Mouse (Mus musculus): Measurements from ENCODE around the gene Nefh. TPM values are rescaled to one million over a fixed set of nuclear protein-coding genes. Genes with fewer than 3 reads are reported as not detected.

Nefh gene
- total RNA-seq, 2 experiments from 2014 or later = 2.1 to 2.7 TPM

DNA sequence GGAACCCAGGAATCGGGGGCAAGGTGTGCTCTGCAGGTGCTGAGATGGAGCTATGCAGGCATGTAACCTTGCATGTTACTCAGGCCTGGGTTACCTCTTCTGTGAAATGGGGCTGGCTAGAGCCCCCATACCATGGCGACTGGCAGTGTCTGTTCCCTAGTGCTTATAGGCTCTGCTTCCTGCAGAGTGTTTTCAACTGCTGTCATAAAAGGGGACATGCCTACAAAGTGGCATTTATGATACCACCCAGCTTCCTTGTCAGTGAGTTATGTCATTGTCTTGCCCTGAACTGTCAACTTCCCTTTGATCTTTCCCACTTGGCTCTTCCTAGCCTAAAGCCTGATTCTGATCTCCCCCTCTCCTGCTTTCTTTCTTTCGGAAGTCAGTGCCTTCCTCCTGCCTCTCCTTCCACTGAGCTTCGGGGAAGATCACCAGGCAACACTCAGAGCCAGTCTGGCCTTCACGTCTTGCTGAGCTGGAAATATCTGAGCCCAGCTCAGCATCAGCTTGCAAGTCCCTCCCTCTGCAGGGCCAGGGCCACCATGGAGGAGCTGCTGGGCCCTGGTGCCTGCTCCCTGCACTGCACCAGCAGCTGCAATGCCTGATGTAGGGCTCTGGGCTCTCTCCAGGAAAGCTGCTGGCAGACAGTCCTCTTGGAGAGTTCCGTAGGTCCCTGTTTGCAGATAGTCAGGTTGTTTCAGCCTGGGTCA is 15.4 kb upstream of the Nefh start:
- ATAC-seq (replicated peaks; ENCODE audit: poor library complexity, severe bottlenecking) = no peak

DNA sequence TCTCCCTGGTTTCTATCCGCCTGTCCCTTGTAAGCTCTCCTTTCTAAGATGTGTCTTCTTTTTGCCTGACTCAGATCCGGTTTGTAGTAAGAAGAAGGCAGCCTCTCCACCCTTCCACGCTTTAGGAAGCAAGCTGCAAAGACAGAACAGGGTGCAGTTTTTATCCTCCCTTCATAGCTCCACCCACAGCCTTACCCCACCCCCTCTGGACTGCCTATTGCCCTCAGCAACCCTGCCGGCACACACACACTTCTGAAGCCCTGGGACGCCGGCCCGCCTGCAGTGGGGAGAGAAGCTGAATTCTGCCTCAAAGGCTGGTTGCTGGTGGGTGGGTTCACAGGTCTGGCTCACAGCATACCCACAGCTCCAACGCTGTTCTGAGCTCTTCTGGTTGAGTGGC is 6.1 kb upstream of the Nefh start:
- no peak for ATAC-seq (replicated peaks; ENCODE audit: poor library complexity, severe bottlenecking)

DNA sequence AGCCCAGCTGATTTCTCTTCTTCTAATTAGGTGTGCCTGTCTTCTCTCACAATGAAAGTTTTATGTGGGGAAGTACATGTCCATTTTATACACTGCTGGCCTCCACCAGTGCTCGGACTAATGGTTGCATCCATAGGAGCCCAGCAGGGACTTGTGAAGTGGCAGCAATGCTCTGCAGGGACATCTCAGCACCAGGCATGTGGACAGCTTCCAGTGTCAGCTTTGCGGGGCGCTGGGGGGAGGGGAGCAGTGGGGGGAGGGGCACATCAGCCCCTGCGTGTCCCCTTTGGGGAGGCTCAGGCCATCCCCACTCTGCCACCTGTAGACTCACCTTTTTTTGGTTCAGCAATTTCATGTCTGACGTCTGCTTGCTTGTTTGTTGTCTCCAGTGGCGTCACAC is 5.5 kb upstream of the Nefh start:
- ATAC-seq (replicated peaks; ENCODE audit: poor library complexity, severe bottlenecking) = no peak

GRCm38 (mm10) chr11:4949256-4950044 is 1.6 kb upstream of the Nefh start:
- ATAC-seq (replicated peaks; ENCODE audit: poor library complexity, severe bottlenecking) = 0 out of 2 replicates have a peak, but pooled peaks have one; percentile 30

DNA sequence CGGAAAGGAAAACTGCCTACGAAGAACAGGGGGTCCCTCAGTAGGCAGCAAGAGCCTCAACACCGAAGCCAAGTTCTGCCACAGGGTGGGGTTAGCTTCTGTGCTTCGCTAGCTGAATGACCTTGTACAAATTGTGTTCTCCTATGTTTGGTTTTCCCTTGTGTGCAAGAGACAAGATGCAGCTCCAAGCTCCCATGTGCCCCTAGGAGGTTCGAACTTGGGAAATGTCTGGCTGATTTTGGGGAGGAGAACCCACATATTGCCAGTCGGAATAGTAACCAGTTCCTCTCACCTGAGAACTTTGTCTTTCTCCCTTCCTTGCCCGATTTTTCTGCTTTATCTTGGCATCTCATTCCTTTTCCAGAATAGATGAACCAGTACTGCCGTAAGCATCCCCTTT is 928 bp upstream of the Nefh start:
- ATAC-seq (replicated peaks; ENCODE audit: poor library complexity, severe bottlenecking) = no peak

DNA sequence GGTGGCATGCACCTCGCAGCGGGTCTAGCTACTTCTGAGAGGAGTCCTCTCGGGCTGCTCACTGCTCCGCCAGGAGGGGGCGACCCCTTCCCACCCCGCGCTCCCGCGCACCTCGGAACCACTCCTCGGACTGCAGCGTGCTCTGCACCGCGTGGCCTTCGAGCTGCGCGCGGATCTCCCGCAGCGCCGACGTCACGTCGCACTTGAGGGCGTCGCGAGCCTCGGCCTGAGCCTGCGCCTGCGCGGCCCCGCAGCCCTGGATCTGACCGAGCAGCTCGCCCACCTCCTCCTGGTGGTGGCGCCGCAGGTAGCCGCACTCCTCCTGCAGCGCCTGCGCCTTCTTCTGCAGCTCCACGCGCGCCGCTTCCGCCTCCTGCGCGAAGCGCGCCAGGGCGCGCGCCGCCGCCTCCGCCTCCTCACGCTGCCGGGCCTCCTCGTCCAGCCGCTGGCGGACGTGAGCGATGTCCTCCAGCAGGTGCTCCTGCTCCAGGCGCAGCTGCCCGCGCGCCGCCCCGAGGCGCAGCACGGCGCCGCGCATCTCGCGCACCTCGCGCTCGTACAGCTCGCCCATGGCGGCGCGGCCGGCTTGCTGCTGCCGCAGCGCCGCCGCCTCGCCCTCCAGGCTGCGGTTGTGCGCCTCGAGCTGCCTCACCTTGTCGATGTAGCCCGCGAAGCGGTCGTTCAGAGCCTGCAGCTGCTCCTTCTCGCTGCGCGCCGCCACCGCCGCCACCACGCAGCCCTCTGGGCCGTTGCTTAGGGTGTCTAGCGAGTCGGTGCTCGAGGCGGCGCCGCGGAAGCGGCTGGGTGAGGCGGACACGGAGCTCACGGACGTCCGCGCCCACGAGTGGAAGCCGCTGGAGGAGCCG is 684 bp downstream of the Nefh start:
- peak; percentile 68 for ATAC-seq (replicated peaks; ENCODE audit: poor library complexity, severe bottlenecking)

DNA sequence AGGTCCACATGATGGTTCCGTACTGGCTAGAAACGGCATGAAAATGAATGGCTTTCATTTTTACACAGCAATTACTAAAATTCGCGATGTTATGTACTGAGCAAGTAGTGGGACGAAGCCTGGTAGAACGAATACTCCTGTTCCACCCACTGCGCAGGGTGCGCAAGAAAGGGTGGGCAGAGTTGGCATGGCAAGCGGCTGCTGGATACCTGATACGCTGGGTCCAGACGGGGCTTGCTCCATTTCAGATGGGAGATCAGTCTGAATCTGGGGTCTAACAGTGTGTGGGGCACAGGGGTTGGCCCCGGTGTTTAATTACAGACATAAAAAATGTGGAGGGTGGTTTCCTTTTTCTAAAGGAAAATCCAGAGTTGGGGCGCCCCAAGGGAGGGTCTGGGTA is 1.3 kb downstream of the Nefh start:
- no peak; the same call in 1 of the 2 replicates for ATAC-seq (replicated peaks; ENCODE audit: poor library complexity, severe bottlenecking)

- ATAC-seq (replicated peaks; ENCODE audit: poor library complexity, severe bottlenecking) = no peak
Measured at GRCm38 (mm10) chr11:4936243-4936642, 11.6 kb downstream of the Nefh start.

GRCm38 (mm10) chr11:4931009-4931601 is 16.8 kb downstream of the Nefh start:
- no peak for ATAC-seq (replicated peaks; ENCODE audit: poor library complexity, severe bottlenecking)

- no peak for ATAC-seq (replicated peaks; ENCODE audit: poor library complexity, severe bottlenecking)
Measured at GRCm38 (mm10) chr11:4927224-4927623, 20.6 kb downstream of the Nefh start.

DNA sequence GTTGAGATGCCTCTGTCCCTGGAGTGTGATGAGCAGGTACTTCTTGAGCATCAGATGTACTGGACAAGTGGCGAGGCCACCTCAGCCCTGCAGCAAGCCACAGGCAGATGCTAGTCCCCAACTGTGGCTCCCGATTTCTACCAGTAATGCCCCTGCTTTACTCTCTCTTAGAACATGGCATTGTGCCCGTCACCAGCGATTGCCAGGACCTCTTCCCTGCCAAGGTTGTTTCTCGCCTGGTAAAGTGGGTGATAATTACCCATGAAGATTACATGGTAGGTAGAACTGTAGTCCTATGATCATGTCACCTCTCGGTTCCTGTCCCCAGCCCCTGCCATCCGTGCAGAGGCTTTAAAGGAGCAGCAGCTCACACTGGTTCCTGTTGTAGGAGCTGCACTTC is 26.1 kb downstream of the Nefh start:
- no peak for ATAC-seq (replicated peaks; ENCODE audit: poor library complexity, severe bottlenecking)

DNA sequence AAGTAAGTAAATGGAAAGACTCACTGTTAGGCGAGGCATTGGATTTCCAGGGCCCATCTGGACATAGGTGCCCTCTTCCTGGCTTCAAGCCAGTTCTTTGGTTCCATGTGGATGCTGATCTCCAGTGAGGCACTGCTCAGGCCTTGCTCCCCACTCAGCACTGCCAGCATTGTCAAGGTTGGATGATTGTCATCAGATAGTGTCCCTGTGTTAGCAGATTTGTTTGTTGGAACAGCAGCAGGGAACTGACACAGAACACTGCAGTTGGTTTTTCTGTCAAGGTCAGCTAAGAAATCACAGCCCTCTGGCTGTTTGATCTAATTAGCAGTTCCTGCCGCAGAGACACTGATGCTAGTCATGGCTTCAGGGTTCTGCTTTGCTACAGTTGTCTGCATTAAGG is 26.6 kb downstream of the Nefh start:
- ATAC-seq (replicated peaks; ENCODE audit: poor library complexity, severe bottlenecking) = no peak

DNA sequence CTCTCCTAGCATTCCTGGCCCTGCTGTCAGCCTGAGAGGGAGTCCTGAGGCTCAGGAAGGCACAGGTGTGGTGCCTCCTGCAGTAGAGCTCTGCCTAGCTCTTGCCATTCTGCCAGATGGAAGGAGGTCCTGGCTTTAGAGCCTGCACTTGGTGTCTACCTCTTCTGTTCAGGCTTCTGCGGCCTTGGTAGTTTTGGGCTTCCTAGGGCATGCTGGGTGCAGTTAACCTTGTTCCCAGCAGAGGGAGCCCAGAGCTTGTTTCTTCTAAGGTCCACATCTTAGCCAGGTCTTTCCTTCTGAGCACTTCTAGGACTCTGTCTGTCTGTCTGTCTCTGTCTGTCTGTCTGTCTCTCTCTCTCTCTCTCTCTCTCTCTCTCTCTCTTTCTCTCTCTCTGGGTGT is 31.8 kb downstream of the Nefh start:
- ATAC-seq (replicated peaks; ENCODE audit: poor library complexity, severe bottlenecking) = peak; percentile 63; the same call in 1 of the 2 replicates

DNA sequence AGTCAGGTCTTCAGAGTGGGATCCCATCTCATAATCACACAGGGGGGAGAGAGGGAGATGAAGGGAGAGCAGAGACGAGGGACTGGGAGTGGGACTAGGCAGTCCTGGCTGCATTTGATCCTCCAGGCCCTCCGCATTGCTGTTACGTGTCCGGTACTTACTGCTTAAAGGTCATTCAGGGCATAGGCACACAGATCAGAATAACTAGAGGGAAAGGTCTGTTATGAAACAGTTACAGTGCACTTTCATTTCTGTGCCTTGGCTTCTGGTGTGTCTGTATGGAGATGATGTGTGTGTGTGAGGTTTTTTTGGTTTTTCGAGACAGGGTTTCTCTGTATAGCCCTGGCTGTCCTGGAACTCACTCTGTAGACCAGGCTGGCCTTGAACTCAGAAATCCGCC is 41.6 kb downstream of the Nefh start:
- ATAC-seq (replicated peaks; ENCODE audit: poor library complexity, severe bottlenecking) = no peak

GRCm38 (mm10) chr11:4901956-4902355 is 45.9 kb downstream of the Nefh start:
- ATAC-seq (replicated peaks; ENCODE audit: poor library complexity, severe bottlenecking) = no peak

- ATAC-seq (replicated peaks; ENCODE audit: poor library complexity, severe bottlenecking) = no peak
Measured at GRCm38 (mm10) chr11:4900437-4900836, 47.4 kb downstream of the Nefh start.

DNA sequence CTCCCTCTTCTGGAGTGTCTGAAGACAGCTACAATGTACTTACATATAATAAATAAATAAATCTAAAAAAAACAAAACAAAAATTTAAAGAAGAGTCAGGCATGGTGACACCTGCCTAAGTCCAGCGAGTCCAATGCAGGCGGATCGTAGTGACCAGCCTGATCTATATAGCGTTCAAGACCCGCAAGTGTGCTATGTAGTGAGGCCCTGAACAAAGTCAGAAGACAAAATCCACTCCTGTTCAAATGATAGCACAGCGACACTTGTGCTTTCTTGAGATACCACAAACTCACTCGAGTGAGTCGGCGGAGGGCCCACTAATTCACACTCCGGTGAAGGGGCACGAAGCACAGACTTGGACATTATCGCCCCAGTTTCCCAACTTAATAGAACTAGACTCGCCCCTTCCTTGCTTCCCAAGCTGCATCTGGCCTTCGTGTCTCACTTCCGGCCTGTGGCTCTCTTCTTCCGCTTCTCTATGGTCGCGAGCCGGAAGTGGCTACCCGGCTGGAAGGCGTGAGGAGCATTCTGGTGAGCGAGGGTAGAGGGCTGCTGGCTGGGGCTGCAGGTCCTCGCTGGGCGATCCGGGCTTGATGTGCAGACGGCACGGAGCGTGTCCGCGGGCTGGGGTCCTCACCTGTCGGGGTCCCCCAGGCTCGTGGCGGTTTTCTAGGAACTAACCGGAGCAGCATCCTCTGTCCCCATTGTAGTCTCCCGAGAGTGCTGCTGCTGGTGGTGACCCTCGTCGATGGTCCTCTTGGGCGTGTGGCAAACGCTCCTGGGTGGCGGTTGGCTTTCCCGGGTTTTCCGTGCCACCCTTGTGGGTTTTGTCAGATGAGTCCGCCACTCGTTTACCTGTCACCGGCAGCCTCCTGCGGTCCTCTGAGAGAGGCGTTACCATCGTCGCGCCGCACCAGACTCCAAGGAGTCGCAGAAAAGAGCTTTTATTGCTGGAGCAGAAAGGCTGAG is 52.7 kb downstream of the Nefh start, which contains the start of gene Thoc5:
Thoc5 (plus strand) TSS at position 473 of the 969 bp plus-strand sequence.
- ATAC-seq (replicated peaks; ENCODE audit: poor library complexity, severe bottlenecking) = peak; percentile 99
